Comparison of ENCODE assay signal across 8 mouse cellular contexts in the genomic region with DNA sequence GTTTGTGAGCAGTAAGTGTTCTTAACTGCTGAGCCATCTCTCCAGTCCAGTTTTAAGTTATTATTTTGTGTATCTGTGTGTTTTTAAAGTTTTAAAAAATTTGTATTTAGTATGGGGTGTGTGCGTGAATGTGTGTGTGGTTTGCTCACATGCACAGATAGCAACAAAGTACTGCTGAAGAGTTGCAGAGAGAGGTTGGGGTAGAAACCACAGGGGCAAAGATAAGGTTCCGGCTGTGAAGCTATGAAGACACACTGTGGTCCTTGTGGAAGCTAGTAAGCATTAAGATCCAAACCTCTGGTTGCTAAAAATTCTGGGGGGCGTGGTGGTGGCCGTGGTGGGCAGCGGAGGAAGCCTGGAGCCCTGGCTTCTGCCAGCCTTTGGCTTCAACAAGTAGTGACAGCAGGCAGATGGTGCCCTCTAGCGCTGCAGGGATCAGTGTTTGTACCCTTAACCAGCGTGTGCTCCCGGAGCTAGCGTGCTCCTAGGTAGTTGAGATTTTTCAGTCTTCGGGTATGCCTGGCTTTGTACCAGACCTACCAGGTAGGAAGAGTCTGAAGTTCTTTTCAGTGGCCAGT. TPM values are rescaled to one million over a fixed set of nuclear protein-coding genes. Genes with fewer than 3 reads are reported as not detected.
DNase-seq lines count a peak whose midpoint lies in the region; ATAC-seq lines count a peak whose summit lies in the region.

No protein-coding gene starts in this region.

- ATAC-seq in megakaryocyte-erythroid progenitor cell, adult 5-6 weeks (replicated peaks; ENCODE audit: low FRiP score, low TSS enrichment, poor library complexity, severe bottlenecking): peak; percentile 52

- peak; percentile 34 for DNase-seq in heart, adult 8-10 months (ENCODE audit: low spot score)
- no peak for DNase-seq in heart, adult 11 months
- peak; percentile 76 for DNase-seq in MEL-GATA-1-ER (ENCODE audit: extremely low read depth, low read depth)
- peak; percentile 49 for DNase-seq in embryo, embryonic 10.5 days (ENCODE audit: low spot score)
- DNase-seq in kidney, postnatal 25 days: peak; percentile 78 to 80
- DNase-seq in thymus, postnatal 14 days: peak; percentile 81
- no peak for DNase-seq in urinary bladder, postnatal 10 days (ENCODE audit: low spot score)

RNA-seq across cellular contexts. Expression of gene Aacs, which starts 13.7 kb away (rescaled TPM):
- total RNA-seq in heart, adult 8-10 months (2022): 1 to 10 TPM; 2.2 to 4.3 (median 3.1) TPM
- total RNA-seq in megakaryocyte-erythroid progenitor cell, adult 5-6 weeks (2014; fragmentation: Nextera tagmentation): 8.4 and 8.7 TPM in 2 replicates
- 3.2 and 3.8 TPM in 2 replicates for total RNA-seq in megakaryocyte-erythroid progenitor cell, adult 5-6 weeks (2017)

RNA-seq across cellular contexts. Expression of gene Bri3bp, which starts 20.6 kb away (rescaled TPM):
- 10 to 100 TPM; 44.4 to 61.8 (median 45.5) TPM for total RNA-seq in heart, adult 8-10 months (2022)
- total RNA-seq in megakaryocyte-erythroid progenitor cell, adult 5-6 weeks (2014; fragmentation: Nextera tagmentation): 37.4 and 77.0 TPM in 2 replicates
- total RNA-seq in megakaryocyte-erythroid progenitor cell, adult 5-6 weeks (2017): 28.5 and 31.3 TPM in 2 replicates

RNA-seq across cellular contexts. Expression of gene Dhx37, which starts 28.0 kb away (rescaled TPM):
- 10 to 100 TPM; 11.8 to 14.2 (median 12.6) TPM for total RNA-seq in heart, adult 8-10 months (2022)
- 21.2 and 34.5 TPM in 2 replicates for total RNA-seq in megakaryocyte-erythroid progenitor cell, adult 5-6 weeks (2014; fragmentation: Nextera tagmentation)
- 69.0 and 83.7 TPM in 2 replicates for total RNA-seq in megakaryocyte-erythroid progenitor cell, adult 5-6 weeks (2017)

Comparison
In these comparisons a context has a peak if more than half of its experiments do, and no peak if none do; other contexts are left out.
1. DNase-seq: peak in heart, adult 8-10 months (single experiment), MEL-GATA-1-ER (single experiment), embryo, embryonic 10.5 days (single experiment), kidney, postnatal 25 days (2 of 2) and thymus, postnatal 14 days (single experiment); none in heart, adult 11 months (single experiment) and urinary bladder, postnatal 10 days (single experiment).